Mouse (Mus musculus): ENCODE data around the gene Olfr963. TPM values are rescaled to one million over a fixed set of nuclear protein-coding genes. Genes with fewer than 3 reads are reported as not detected.
"Not testable (repeated sequence)": the region's sequence is repeated elsewhere in the genome, so short reads cannot be mapped to it uniquely, and the experiment has no call there.

Gene Olfr963
- not detected for total RNA-seq (2021)
- long read RNA-seq, experiment 1 = 0 reads
- long read RNA-seq, experiment 2 = 0 reads

DNA sequence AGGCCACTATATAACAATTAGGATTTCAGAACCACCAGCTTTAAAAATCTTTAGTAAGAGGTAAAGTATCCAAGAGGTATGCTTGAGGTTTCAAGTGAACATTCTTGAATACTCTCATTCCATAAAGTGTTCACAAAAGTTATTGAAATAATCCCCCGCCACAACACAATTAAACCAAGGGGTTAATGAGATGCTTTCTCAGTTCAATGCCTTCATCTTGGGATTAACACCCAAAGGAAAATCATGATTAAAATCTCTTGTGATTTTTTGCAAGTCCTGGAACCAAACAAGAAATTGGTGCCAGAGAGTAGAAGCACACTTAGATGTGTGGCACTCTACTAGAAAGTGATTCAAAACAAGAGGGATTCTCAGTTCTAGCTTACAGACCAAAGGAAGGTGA, at the start of gene Olfr963:
Gene Olfr963 (plus strand): TSS at position 301 of the 400 bp plus-strand sequence.
- Histone ChIP-seq H3K27ac (no peak within 1 kb of the TSS), H3K4me3 (no peak within 1 kb of the TSS)
- no peak for DNase-seq (ENCODE audit: extremely low spot score in 1 of 2, low spot score in 2 of 2)
- intact Hi-C loops (cut with DNase I) = no loop called here
- no peak for TF ChIP-seq CTCF (IDR thresholded peaks at IDR 0.05)

DNA sequence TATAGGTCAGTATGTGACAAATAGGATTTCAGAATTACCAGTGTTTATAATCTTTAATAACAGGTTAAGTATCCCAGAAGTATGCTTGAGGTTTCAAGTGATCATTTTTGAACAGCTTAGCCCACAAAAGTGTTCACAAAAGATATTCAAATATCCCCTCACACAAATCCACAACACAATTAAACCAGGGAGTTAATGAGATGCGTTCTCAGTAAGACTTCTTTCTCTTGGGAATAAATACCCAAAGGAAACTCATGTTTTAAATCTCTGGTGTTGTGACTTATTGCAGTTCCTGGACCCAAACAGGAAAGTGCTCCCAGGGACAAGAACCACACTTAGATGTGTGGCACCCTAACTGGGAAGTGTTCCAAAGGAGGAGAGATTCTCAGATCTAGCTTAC, 45.9 kb upstream of the Olfr963 start, which contains the start of gene Olfr960:
Gene Olfr960 (plus strand): TSS at position 301 of the 400 bp plus-strand sequence.
- no peak within 1 kb of the TSS for H3K27ac ChIP-seq
- TF ChIP-seq CTCF (IDR thresholded peaks at IDR 0.05) = no peak
- no peak for DNase-seq (ENCODE audit: extremely low spot score in 1 of 2, low spot score in 2 of 2)
- intact Hi-C loops (cut with DNase I) = no loop called here
- H3K4me3 ChIP-seq = no peak within 1 kb of the TSS

DNA sequence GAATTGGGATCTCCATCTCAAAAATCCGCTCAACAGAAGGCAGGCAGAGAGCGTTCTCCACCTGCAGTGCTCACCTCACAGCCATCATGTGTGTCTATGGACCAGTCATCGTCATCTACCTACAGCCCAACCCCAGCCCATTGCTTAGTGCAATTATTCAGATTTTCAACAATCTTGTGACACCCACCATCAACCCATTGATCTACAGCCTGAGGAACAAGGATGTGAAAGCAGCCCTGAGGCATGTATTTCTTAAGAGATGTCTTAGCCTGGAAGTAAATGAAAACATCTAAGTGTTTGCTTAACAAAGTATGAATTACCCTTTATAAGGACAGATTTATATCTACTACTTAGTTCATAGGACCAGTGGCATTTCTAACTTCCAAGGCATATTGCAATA, 43.2 kb upstream of the Olfr963 start:
- no peak for TF ChIP-seq CTCF (IDR thresholded peaks at IDR 0.05)
- Histone ChIP-seq H3K4me3 (no peak overlapping the region), H3K27ac (no peak overlapping the region)
- DNase-seq (ENCODE audit: extremely low spot score in 1 of 2, low spot score in 2 of 2) = no peak
- intact Hi-C loops (cut with DNase I) = no loop called here

DNA sequence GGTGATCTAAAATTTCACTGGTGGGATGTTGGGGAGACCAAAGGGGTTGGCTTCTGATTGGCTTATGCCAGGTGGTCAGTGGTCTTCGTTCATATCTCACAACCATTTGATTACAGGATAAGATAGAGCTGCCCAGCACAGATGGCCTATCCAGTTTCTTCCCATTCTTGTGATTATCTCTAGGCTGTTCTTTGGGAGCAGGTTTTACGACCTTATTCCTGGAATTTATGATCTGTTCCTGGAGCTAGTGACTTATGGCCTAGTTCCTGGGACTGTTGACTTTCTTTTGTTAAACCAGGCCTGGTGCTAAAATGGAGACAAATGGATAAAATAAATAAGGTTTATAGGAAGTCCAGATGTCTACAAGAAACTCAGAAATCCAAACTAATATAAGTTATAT, 42.3 kb upstream of the Olfr963 start:
- TF ChIP-seq CTCF (IDR thresholded peaks at IDR 0.05) = no peak
- intact Hi-C loops (cut with DNase I) = no loop called here
- no peak overlapping the region for H3K4me3 ChIP-seq
- no peak overlapping the region for H3K27ac ChIP-seq
- no peak for DNase-seq (ENCODE audit: extremely low spot score in 1 of 2, low spot score in 2 of 2)

DNA sequence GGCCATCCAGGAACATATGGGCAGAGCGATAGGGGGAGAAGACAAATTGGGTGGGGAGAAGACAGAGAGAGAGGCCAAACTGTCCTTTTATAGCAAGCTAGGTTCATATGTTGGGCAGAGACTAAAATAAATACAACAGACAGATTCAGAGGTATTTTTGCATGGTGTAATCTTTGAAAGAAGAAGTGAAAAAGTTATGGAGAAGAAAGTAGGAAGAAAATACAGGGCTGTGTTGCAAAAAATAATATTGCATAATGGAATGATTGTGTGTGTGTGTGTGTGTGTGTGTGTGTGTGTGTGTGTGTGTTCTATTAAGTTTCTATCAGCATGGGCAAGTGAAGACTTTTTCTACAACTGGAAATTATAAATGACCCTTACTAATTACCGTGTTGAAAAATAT, 37.9 kb upstream of the Olfr963 start:
- Histone ChIP-seq H3K4me3 (no peak overlapping the region), H3K27ac (no peak overlapping the region)
- no peak for DNase-seq (ENCODE audit: extremely low spot score in 1 of 2, low spot score in 2 of 2)
- TF ChIP-seq CTCF (IDR thresholded peaks at IDR 0.05) = no peak
- intact Hi-C loops (cut with DNase I) = no loop called here

DNA sequence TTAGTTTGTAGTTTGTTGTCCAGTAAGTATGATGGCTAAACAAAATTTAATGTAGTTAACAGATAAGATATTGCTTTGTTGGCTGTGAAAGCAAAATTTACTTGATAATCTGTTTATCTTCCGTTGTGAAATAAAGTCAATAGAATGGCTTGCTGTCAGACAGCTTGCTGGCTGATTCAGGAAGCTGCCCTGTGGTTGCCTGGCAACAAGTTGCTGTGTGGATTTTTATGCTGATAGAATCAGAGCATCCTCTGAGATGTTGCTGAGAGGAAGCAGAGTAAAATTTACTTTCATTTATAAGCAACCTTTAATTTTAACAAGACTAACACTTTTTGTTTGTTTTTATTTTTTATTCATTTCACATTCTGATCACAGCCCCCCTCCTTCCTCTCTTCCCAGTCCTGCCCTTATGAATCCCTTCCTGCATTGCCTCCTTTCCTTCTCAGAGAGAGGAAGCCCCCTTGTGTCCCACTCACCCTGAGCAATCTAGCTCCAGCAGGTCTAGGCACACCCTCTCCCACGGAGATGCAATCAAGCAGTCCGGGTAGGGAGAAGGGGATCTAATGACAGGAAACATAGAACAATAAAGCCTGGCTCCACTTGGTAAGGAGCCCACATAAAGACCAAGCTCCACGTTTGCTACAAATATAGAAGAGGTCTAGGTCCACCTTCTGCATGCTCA, 33.0 kb upstream of the Olfr963 start:
- Histone ChIP-seq H3K4me3 (no peak overlapping the region), H3K27ac (no peak overlapping the region)
- no peak for TF ChIP-seq CTCF (IDR thresholded peaks at IDR 0.05)
- intact Hi-C loops (cut with DNase I) = no loop called here
- DNase-seq (ENCODE audit: extremely low spot score in 1 of 2, low spot score in 2 of 2) = peak; percentile 13 to 26

GRCm38 (mm10) chr9:39644785-39645184, 22.2 kb upstream of the Olfr963 start, which contains the start of gene Olfr961:
Gene Olfr961, plus strand, starts transcription at chr9:39645085.
- no peak for TF ChIP-seq CTCF (IDR thresholded peaks at IDR 0.05)
- no peak within 1 kb of the TSS for H3K4me3 ChIP-seq
- intact Hi-C loops (cut with DNase I) = no loop called here
- no peak within 1 kb of the TSS for H3K27ac ChIP-seq
- DNase-seq (ENCODE audit: extremely low spot score in 1 of 2, low spot score in 2 of 2) = no peak

GRCm38 (mm10) chr9:39647382-39647781, 19.6 kb upstream of the Olfr963 start:
- intact Hi-C loops (cut with DNase I) = no loop called here
- Histone ChIP-seq H3K4me3 (no peak overlapping the region), H3K27ac (no peak overlapping the region)
- DNase-seq (ENCODE audit: extremely low spot score in 1 of 2, low spot score in 2 of 2) = no peak
- TF ChIP-seq CTCF (IDR thresholded peaks at IDR 0.05) = no peak

- DNase-seq (ENCODE audit: extremely low spot score in 1 of 2, low spot score in 2 of 2) = no peak
- no peak overlapping the region for H3K4me3 ChIP-seq
- intact Hi-C loops (cut with DNase I) = no loop called here
- TF ChIP-seq CTCF (IDR thresholded peaks at IDR 0.05) = no peak
- H3K27ac ChIP-seq = no peak overlapping the region
Measured at GRCm38 (mm10) chr9:39654756-39655396, 12.1 kb upstream of the Olfr963 start.

- DNase-seq (ENCODE audit: extremely low spot score in 1 of 2, low spot score in 2 of 2) = no peak
- Histone ChIP-seq H3K27ac (no peak overlapping the region), H3K4me3 (no peak overlapping the region)
- intact Hi-C loops (cut with DNase I) = no loop called here
- TF ChIP-seq CTCF (IDR thresholded peaks at IDR 0.05) = no peak
Measured at GRCm38 (mm10) chr9:39669723-39670122, 2.7 kb downstream of the Olfr963 start.

GRCm38 (mm10) chr9:39674820-39675219, 7.8 kb downstream of the Olfr963 start:
- intact Hi-C loops (cut with DNase I) = no loop called here
- DNase-seq (ENCODE audit: extremely low spot score in 1 of 2, low spot score in 2 of 2) = no peak
- no peak overlapping the region for H3K4me3 ChIP-seq

DNA sequence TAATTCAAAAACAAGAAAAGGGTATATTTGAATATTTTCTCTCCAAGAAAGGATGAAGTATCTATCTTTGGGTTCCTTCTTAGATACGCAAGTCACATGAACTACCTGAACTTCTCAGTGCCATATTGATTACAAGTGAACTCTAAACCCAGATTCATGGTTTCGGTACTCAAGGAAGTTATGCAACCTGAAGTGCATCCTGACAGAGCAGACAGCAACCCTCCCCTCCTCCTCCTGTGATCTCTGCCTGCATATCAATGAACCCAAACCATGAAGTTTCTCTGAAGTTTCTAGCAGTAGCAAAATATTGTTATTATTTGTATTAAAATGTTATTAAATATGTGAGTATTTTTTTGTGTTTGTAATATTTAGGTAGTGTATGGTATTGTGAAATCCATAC, 11.6 kb downstream of the Olfr963 start:
- intact Hi-C loops (cut with DNase I) = no loop called here
- no peak for TF ChIP-seq CTCF (IDR thresholded peaks at IDR 0.05)
- H3K27ac ChIP-seq = no peak overlapping the region
- no peak for DNase-seq (ENCODE audit: extremely low spot score in 1 of 2, low spot score in 2 of 2)
- H3K4me3 ChIP-seq = no peak overlapping the region

More at GRCm38 (mm10) chr9:39674820-39675219, 7.8 kb downstream of the Olfr963 start:
- TF ChIP-seq CTCF (IDR thresholded peaks at IDR 0.05) = no peak
- H3K27ac ChIP-seq = no peak overlapping the region

DNA sequence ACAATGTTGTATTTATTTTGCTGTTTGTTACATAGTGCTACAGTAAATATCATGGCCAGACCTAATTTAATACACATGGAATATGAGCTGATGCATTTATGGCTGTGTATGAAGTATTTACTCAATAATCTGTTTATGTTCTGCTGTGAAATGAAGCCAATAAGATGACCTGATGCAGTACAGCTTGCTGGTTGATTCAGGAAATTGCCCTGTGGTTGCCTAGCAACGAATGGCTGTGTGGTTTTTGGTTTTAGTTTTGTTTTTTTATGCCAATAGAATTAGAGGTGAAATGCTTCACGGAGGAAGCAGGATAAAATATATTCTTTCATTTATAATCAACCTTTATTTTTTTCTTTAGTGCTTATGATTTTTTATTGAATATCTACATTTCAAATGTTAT, 12.3 kb downstream of the Olfr963 start:
- no peak for DNase-seq (ENCODE audit: extremely low spot score in 1 of 2, low spot score in 2 of 2)
- no peak overlapping the region for H3K27ac ChIP-seq
- intact Hi-C loops (cut with DNase I) = no loop called here
- no peak overlapping the region for H3K4me3 ChIP-seq
- no peak for TF ChIP-seq CTCF (IDR thresholded peaks at IDR 0.05)

- H3K27ac ChIP-seq; DNase-seq (ENCODE audit: extremely low spot score in 1 of 2, low spot score in 2 of 2); intact Hi-C loops (cut with DNase I); H3K4me3 ChIP-seq: not testable (repeated sequence)
Measured at GRCm38 (mm10) chr9:39701123-39701522, 34.1 kb downstream of the Olfr963 start.

All from left cerebral cortex, adult 2 months (tissue).